Mouse (Mus musculus) embryonic fibroblast, embryonic 13.5 days (primary cell): ENCODE results near the gene Kat7. TPM values are rescaled to one million over a fixed set of nuclear protein-coding genes. Genes with fewer than 3 reads are reported as not detected.

Experiments used
- H3K27ac ChIP-seq: 2 replicates; pipeline ENCODE4 v1.5.1; 2012; ENCODE audit warnings: low read length, control low read depth, inconsistent platforms; ENCODE audit not compliant: insufficient read depth
- H3K4me1 ChIP-seq: 2 replicates; pipeline ENCODE4 v1.6.1; 2011; ENCODE audit warnings: low read length; ENCODE audit not compliant: control insufficient read depth, insufficient read depth
- H3K4me3 ChIP-seq: 2 replicates; pipeline ENCODE4 v1.5.1; 2011; ENCODE audit warnings: mild to moderate bottlenecking, control low read depth, low read length; ENCODE audit not compliant: insufficient read depth
- CTCF ChIP-seq: IDR thresholded peaks from 2 replicates; pipeline ENCODE4 v1.5.1; 2011; ENCODE audit warnings: mild to moderate bottlenecking, control low read depth, low read length, moderate library complexity, borderline replicate concordance; ENCODE audit not compliant: insufficient read depth
- POLR2A ChIP-seq: IDR thresholded peaks from 2 replicates; pipeline ENCODE4 v1.6.1; 2011; ENCODE audit warnings: low read depth, mild to moderate bottlenecking, control low read depth, low read length, moderate library complexity
- polyA plus RNA-seq: library from polyadenylated mRNA; stranded (reverse); fragments of >200 nt; gene quantifications from 2 replicates; pipeline ENCODE4 v1.2.4, GENCODE M21; 2011; ENCODE audit warnings: low read depth; ENCODE audit not compliant: missing spikeins, insufficient read length

Gene Kat7
- polyA plus RNA-seq, 1 experiment: 58.4 TPM

DNA sequence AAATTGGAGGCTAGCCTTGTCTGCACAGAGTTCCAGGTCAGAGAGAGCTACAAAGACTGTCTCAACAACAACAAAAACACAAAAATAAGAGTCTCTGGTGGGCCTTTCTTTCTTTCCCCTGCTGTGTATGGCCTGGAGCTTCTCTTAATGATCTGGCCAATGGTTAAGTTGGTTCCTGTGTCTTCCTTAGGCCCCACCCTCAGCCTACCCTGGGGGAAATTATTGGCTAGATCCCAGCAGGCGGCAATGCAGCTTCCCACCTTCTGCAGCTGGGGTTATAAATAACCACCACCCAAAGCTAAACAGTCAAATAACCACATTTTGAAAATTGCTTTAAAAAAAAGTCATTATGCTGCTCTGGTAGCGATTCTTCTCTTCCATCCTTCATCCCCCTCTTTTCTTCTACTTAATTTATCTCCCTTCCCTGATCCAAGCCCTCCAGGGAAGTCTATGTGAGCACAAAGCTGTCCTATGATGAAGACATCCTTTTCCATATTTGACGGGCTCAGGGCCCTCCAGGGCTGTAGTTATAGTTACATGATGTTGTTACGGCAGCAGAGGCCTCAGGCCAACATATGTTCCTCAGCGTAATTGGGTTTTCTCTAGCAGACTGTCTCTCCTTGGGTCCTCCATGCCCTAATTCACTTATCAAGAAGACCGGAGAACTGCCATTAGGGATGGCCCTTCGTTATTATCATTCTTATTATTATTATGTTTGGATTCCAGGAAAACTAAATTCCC lies 5.3 kb upstream of the Kat7 start:
- Histone ChIP-seq H3K4me3 (no peak overlapping the region), H3K27ac (no peak overlapping the region), H3K4me1 (peaks cover 4% of the 10 kb centered on the region; the same call in 1 of the 2 replicates)
- no peak for TF ChIP-seq POLR2A
- no peak for TF ChIP-seq CTCF

DNA sequence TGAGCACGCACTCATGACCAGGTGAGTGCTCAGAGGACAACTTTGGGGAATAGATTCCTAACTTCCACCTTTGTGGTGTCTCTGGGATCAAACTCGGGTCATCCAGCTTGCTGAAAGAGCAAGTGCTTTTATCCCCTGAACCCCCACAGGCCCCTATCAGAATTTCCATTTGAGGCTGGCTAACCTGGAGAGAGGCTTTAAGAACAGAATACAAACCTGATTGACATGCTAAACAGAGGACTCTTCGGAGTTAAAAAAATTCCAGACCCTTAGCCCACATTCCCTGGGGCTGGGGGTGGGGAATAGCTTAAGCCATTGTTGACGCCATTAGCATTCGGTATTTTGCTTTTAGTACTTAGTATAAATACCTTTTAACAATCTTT lies 1.4 kb upstream of the Kat7 start:
- TF ChIP-seq CTCF: no peak
- TF ChIP-seq POLR2A: no peak
- peaks cover 4% of the 10 kb centered on the region; the same call in 1 of the 2 replicates for H3K4me1 ChIP-seq
- H3K27ac ChIP-seq: 0 out of 2 replicates have a peak overlapping the region, but pooled peaks have one; percentile 15
- peak overlapping the region; percentile 96 for H3K4me3 ChIP-seq

DNA sequence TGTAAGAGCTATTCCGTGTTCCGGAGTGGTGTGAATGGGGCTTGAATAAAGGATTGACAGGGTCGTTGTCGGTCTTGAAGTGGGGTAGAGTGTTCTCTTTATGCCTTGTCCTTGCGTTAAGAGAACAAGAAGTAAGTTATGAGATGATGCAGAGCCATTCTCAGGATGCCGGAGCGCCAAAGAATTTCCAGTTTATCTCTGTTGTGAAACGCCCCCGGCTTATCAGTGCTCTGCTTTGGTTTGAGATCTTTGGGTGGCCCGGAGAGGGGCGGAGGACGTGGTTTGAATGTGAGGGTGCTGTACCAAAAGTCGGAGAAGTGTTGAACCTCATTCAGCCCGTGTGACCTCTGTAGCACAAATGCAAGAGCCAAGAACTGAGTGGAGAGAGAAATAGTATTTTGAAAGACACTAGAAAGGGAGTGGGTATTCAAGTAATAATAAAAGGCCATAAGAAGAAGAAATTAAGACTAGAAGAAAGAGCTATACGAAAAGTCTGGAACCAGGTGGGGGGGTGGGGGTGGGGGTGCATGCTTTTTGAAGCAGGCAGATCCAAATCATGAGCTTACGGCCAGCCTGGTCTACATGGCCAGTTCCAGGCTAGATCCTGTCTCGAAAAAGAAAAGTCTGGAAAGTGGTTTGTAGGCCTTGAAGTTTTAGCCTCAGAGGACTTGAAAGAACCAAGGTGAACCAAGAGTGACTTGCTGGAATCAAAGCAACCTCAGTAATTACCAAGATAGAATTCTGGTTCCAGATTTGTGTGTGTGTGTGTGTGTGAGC lies 790 bp upstream of the Kat7 start:
- H3K4me1 ChIP-seq: peaks cover 4% of the 10 kb centered on the region; the same call in 1 of the 2 replicates
- TF ChIP-seq CTCF (no peak), POLR2A (peak; percentile 38; the same call in 1 of the 2 replicates)
- peak overlapping the region; percentile 96 for H3K4me3 ChIP-seq
- H3K27ac ChIP-seq: peak overlapping the region; percentile 91

DNA sequence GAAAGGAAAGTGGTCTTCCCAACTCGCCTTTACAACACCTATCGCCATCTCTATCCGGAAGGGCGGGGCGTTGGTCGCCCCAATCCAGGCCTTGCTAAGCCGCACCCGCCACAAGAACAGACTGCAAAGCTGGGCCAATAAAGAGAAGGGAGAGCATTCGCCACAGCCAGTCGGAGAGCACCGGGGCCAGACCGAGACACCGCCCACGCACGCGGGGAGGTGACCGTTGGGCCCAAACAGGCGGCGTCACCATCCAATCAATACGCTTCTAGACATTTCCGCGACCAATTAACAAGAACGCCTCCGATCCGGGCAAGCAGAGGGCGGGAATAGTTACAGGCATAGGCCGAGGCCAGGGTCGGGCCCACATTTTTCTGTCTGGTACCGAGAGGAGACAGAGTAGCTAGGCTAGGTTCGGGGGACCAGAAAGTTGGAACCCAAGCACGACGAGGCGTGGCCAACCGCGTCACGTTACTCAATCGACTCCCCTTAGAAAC lies 488 bp downstream of the Kat7 start:
- peak; percentile 89 for TF ChIP-seq POLR2A
- TF ChIP-seq CTCF: no peak
- Histone ChIP-seq H3K4me1 (peaks cover 4% of the 10 kb centered on the region; the same call in 1 of the 2 replicates), H3K4me3 (peak overlapping the region; percentile 91), H3K27ac (peak overlapping the region; percentile 91)

DNA sequence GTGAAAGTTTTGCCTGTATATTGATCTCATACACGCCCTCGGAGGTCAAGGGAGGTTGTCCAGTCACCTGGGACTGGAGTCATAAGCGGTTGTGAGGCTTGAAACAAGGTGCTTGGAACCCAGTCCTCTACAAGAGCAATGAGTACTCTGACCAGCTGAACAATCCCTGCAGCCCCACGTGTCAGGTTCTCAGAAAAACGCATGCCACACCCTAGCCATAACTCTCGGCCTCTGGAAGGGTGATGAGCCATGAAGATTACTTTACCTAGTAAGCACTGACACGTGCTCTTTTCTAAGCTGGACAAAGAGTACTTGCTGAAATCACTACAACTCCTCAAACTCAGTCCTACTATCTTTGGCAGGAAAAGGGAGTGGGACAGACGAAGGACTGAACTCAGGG lies 2.5 kb downstream of the Kat7 start:
- Histone ChIP-seq H3K4me3 (no peak overlapping the region), H3K27ac (no peak overlapping the region), H3K4me1 (peaks cover 4% of the 10 kb centered on the region; the same call in 1 of the 2 replicates)
- TF ChIP-seq CTCF (no peak), POLR2A (no peak)

DNA sequence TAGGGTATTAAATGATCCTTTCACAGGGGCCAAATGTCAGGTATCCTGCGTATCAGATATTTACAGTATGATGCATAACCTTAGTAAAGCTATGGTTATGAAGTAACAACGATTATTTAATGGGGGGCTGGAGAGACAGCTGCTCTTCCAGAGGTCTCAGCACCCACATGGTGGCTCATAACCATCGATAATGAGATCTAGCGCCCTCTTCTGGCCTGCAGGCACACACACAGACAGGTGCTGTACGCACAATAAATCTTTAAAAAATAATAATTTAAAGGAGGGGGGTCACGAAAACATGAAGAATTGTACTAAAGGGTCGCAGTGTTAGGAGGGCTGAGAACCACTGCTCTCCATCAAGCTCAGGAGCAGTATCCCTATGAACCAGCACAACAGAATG lies 4.4 kb downstream of the Kat7 start:
- H3K4me1 ChIP-seq: no peaks in the 10 kb centered on the region
- no peak overlapping the region for H3K4me3 ChIP-seq
- no peak overlapping the region for H3K27ac ChIP-seq
- TF ChIP-seq POLR2A (no peak), CTCF (no peak)

DNA sequence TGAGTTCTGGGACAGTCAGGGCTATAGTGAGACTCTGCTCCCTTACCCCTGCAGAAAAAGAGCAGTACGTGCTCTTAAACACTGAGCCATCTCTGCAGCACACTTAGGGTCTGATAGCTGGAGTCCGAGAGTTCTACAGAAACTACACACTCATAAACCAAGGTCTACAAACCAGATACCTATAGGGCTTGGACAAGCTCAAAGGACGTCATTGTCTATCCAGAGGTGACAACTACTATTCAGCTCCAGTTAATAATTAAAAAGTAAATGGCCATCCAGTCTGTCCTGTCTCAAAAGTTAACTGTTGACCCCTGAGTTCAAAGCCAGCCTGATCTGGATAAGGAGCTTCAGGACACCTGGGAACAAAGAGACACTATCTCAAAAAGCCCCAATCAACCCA lies 8.3 kb downstream of the Kat7 start:
- no peak overlapping the region for H3K27ac ChIP-seq
- no peak overlapping the region for H3K4me3 ChIP-seq
- TF ChIP-seq CTCF: no peak
- TF ChIP-seq POLR2A: no peak
- peaks cover 2% of the 10 kb centered on the region; the same call in 1 of the 2 replicates for H3K4me1 ChIP-seq

DNA sequence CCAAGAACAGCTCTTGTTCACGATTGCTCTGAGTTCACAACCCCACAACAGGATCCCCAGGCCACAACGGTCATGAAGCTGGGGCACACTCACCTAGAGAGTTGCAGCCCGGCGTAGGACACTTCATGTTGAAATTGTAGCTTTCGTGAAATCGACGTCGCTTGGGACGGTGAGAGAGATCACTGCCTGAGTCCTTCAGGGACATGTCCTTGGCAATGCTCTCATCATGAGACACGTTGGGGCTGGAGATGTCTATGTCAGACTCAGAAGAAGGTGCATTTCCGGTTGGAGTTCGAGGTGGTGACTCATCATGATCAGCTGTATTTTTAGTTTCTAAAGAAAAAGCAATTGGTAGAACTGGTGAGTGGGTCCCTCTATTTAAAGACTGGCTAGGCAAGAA lies 10.2 kb downstream of the Kat7 start:
- no peak overlapping the region for H3K27ac ChIP-seq

DNA sequence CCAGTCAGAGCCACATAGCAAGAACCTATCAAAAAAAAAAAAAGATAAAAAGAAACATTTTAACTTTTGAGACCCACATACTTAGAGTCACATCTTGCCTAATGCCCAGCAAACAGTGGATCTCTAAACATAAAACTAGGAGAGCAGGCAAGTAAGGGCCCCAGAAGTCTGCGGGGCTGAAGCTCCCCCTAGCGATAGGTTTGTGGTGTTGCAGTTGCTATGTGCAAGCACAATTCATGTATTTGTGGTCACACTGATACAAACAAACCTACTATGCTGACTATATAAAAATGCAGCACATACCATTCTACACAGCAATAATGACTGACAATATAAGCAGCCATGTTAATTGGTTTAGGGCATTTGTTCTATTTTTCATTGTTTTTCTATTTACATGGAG lies 11.9 kb downstream of the Kat7 start:
- Histone ChIP-seq H3K4me3 (no peak overlapping the region), H3K4me1 (peaks cover 2% of the 10 kb centered on the region; the same call in 1 of the 2 replicates), H3K27ac (no peak overlapping the region)
- peak; percentile 63; the same call in 1 of the 2 replicates for TF ChIP-seq CTCF
- no peak for TF ChIP-seq POLR2A

More for the DNA sequence above, 10.2 kb downstream of the Kat7 start:
- Histone ChIP-seq H3K4me3 (no peak overlapping the region), H3K4me1 (peaks cover 2% of the 10 kb centered on the region; the same call in 1 of the 2 replicates)
- TF ChIP-seq POLR2A: no peak
- no peak for TF ChIP-seq CTCF
